Mouse (Mus musculus) thymus, adult 2 months (tissue): ENCODE data around the gene Angptl4.

Experiments used
- CTCF ChIP-seq: fragments of 200-500 bp; IDR thresholded peaks from 2 replicates; pipeline ENCODE4 v1.5.1; 2012; ENCODE audit warnings: mild to moderate bottlenecking, control low read depth, low read length, moderate library complexity, borderline replicate concordance; ENCODE audit not compliant: control insufficient read depth, poor library complexity, insufficient read depth; ENCODE audit errors: extremely low read depth
- POLR2A ChIP-seq: fragments of 200-500 bp; IDR thresholded peaks from 2 replicates; pipeline ENCODE4 v1.6.1; 2012; ENCODE audit warnings: mild to moderate bottlenecking, low read length, control low read depth, moderate library complexity; ENCODE audit not compliant: control insufficient read depth, poor library complexity, insufficient read depth; ENCODE audit errors: extremely low read depth

- TF ChIP-seq CTCF (no peak), POLR2A (no peak)
Measured at GRCm38 (mm10) chr17:33799277-33799676, 17.6 kb upstream of the Angptl4 start.
